Mouse (Mus musculus) lung, postnatal 14 days (tissue): ENCODE measurements at regions not wholly inside any gene's neighbourhood (a gene's known extent, or its start where the extent isn't known, plus 50 kb on each side); places are given as distances from the start of the nearest gene placed in this dataset.

Source experiments
- DNase-seq: peaks from one replicate; pipeline ENCODE4 v3.0.0; 2021

DNA sequence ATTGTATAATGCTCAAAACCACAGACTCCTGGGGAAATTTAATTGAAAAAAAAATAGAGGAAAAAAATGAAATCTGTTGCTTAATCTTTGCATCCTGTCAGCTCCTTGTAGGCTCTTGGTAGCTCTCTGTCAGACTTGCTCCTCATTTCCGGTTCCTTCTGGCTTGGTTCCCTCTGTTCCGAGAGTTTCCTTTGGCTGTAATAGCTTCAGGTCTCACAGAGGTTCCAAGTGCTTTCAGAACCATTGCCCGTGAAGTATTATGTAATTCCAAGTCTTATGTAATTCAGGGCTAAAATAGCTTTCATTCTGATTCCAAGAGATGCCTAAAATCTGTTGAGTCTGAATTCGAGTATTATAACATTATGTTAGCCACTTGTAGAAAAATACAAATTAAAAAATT, 117.3 kb downstream of the Spry2 start:
- DNase-seq: peak; percentile 76

DNA sequence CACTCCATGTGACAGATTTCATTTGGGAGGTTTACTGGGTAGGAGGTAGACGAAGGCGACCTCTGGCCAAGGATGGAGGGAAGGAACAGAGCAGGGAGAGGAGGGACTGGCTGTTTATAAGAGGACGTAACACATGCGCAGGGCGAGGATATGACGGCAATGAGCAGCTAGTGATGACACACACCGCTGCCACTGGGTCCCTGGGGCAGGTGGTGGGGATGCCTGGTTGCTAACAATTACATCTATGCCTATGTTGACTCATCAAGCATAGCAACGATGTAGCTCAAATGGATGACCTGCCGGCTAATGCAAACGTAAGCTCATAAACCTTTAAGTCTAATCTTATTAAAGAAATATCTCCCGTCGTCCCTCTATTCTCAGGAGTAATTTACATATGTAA, 122.9 kb downstream of the Spry2 start:
- no peak for DNase-seq

GRCm38 (mm10) chr14:105767100-105767499, 129.5 kb downstream of the Spry2 start:
- no peak for DNase-seq

- DNase-seq: no peak
These were observed 143.9 kb downstream of the Spry2 start for GRCm38 (mm10) chr14:105752509-105753375.

- DNase-seq: no peak
These were observed 144.9 kb downstream of the Spry2 start for GRCm38 (mm10) chr14:105751762-105752161.

DNA sequence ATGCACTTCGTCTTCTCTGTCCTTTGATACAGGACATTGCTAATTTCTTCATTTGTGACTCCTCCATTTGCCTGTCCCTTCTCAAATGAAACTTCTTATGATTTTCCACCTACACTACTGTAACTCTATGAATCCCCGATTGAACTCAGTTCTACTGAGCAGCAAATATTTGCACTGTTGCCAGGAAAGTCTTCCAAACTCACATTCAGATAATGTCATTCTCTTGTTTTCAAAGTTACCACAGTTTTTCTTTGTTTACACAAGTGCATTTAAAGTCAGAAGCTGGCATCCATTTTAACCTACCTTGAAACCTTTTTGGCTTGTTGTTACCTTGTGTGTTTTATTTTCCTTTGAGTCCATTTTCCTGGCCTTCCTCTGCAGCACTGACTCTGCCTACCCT, 152.0 kb downstream of the Spry2 start:
- no peak for DNase-seq

GRCm38 (mm10) chr14:105744125-105744524, 152.5 kb downstream of the Spry2 start:
- peak; percentile 32 for DNase-seq

- DNase-seq: peak; percentile 43
These were observed 155.7 kb downstream of the Spry2 start for GRCm38 (mm10) chr14:105740889-105741288.

DNA sequence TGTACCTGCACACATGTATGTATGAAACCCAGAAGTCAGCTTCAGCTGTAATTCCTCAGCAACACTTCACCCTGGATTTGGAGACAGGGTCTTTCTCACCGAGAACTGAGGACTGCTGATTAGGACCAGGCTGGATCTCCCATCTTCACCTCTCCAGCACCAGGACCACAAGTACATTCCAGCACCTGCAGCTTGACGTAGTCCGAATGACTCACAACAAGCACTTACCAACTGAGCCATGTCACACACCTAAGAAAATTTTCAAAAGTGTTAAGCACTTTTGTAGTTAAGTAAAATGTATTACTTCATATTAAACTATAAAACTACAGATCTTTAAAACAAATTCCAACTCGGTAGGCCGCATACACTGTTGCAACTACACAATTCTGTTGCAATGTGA, 158.1 kb downstream of the Spry2 start:
- DNase-seq: no peak

DNA sequence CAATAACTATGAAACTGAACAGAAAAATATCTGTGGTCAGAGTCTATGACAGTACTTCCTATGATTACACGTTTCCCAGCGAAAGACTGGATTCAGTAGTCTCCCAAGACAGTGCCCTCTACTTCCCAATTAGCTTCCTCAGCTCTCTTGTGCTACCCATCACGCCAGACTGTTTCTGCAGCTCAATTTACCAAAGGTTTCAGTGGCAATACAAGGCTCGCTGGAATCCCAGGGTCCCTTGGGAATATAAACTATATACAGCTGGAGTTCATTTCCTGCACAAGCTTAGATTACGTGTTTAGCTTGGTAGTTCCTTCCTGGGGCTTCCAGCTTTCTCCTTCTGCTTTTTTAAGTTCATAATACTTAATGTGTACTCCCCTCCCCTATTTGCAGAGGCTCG, 160.3 kb downstream of the Spry2 start:
- DNase-seq: no peak

GRCm38 (mm10) chr14:105734291-105734690, 162.3 kb downstream of the Spry2 start:
- DNase-seq: no peak

- DNase-seq: peak; percentile 50
These were observed 163.4 kb downstream of the Spry2 start for GRCm38 (mm10) chr14:105733013-105733728.

DNA sequence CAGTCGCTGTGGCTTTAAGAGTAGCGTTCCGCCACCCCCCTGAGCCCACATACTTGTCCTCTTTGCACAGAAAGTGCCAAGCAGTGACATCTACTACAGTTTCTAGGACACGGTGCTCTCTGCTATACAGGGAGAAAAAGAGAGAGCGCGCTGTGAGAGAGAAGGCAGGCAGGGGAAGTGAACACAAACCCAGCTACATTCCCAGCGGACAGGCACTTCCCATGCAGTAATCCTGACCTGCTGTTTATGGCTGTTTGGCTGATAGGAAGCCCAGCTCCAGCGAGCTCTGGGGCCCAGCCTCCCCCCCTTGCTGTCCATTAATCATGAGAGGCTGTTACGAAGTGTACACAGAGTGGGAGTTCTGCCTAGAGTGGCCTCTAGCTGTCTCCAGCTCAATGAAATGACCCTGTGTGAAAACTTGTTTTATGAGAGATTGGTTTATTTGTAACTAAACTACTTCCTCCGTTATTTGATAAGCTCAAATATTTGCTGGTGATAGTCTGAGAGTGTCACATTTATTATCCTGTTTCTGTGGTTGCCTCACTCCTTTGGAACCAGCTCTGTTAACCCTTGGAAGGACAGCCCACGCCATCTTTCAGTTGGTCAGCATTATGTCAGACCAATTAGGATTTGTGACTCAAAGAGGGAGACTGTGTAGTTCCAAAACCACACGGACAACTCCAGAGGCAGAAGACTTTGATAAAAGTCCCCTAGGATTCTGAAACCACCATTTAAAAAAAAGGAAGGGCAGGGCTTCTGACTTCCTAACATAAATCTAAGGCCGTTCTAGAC, 164.2 kb downstream of the Spry2 start:
- DNase-seq: peak; percentile 70

GRCm38 (mm10) chr14:105730786-105731185, 165.8 kb downstream of the Spry2 start:
- peak; percentile 32 for DNase-seq

GRCm38 (mm10) chr14:105728841-105729240, 167.8 kb downstream of the Spry2 start:
- no peak for DNase-seq

DNA sequence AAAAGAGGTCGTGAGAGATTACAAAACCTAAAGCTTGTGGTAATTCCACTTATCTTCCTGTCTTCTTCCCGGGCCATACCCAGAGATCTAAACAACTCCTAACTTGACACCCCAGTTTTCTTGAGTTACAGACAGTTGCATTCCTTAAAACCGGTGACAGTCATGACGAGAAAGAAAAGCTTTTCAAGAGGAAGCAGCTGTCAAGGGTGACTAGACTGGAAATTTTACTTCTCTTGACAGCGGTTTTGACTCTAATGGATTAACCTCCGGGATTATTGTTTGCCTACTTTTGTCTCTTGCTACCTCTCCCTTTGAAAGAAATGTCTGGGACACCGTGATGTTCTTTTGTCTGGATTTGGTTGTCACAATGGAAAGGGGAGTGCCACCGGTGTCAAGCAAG, 170.9 kb downstream of the Spry2 start:
- DNase-seq: no peak

DNA sequence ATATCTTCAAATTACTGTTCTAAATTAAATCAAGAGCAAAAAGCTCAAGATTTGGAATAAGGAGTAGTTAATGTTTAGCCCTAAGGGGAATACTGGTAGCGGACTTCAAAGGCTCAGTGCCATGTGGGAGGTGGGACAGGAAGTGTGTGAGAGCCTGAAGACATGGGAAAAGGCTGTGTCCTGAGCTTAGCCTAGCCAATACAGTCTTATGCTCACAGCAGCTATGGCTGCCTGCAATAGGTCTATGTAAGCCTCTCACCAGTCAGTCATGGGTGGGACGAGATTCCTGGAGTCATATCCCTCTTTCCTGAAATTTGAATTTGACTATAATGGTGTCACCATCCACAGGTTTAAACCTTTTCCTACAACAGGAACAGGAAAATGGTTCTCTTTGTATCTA, 173.7 kb downstream of the Spry2 start:
- DNase-seq: no peak

- DNase-seq: no peak
These were observed 175.0 kb downstream of the Spry2 start for GRCm38 (mm10) chr14:105721576-105721975.

DNA sequence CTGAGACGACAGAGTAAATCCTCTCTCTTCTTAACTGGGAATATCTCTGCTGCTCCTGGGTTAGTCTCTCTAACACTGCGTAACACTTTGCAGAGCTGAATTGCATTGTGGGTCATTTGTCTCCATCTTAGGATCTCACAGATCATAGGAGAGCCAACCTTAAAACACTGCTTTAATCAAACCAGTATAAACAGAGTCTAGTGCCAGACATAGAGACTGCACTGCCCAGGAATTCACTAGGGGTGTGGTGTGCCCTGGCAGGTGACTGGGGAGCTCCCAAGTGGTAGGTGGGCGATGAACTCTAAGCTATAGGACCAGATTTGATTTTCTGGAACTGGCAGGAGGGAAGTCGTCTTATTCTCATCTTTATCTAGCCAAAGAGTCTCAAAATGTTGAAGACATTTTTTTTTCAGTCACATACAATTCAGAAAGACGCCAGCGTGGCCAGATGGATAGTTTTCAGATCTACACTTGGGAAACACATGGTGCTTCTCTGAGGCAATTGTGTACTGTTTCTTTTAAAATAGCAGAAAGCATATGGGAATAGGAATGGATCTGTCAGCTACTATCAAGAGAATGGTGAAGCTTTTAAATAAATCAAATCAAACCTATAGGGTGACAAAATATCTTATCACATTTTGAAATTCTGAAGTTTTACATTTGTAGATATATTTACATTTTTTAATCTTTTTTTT, 175.7 kb downstream of the Spry2 start:
- no peak for DNase-seq

DNA sequence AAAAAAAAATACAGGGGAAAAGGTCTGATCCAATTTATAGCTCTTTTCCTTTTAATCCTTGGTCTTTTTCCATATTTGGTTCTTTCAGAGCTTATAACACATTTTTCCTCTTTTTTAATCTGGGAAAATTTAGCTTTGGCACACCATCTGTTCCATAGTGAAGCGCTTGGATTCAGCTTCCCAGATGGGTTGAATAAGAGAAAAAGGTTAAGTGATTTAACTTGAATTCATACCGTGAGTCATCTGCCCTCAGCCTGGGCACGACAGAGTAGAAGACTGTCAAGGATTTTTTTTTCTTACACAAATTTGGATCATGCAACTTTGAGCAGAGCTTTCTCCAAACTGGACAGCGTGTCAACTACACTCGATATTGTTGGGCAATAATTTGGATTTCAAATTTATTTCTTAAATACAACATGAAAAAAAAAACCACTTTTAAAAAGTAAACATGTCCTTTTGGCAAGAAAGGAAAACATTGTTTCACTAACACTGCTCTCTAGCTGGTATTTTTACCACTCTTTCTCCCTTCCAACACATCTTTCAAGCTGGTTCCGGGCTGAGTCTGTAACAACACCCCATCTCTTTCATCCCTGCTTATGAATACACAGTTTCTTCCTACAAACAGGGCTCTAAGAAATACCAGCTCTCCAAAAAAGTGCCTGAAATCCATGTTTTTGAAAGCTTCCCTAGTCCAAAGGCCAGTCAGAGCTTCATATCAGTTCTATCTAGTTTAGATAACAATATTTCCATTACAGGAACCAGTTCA, 177.8 kb downstream of the Spry2 start:
- no peak for DNase-seq

DNA sequence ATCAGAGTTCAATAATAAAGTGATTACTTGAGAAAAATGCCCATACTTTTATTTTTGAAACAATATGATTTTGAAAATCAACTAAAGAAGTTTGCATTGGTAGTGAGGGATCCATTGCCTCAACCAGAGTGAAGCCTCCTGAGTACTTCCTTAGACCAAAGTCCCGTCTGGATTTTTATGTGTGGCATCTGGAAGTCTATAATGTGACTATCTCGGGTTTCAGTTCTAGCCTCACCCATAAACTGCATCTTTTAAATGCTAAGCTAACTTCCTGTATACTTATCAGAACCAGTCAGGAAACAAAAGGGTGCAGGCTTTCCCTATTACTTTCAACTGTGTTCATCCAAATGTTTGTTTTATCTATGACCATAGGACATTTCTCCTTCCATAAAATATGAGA, 178.8 kb downstream of the Spry2 start:
- no peak for DNase-seq

GRCm38 (mm10) chr14:105708691-105709090, 187.9 kb downstream of the Spry2 start:
- no peak for DNase-seq
